Mouse (Mus musculus): ENCODE results near the gene Gjc1.

DNA sequence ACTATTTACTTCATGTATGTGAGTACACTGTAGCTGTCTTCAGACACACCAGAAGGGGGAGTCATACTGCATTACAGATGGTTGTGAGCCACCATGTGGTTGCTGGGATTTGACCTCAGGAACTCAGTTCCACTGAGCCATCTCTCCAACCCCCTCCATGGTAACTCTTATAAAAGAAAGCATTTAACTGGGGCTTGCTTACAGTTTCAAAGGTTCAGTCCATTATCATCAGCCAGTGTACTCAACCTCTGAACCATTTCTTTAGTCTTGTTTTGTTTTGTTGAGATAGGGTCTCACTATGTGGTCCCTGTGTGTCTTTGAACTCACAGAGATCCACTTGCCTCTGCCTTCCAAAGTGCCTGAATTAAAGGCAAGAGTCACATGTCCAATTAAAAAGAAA is 4.6 kb downstream of the Gjc1 start:
- TF ChIP-seq ZC3H11A (IDR thresholded peaks at IDR 0.05; ENCODE audit: borderline replicate concordance, low read depth, low read length), result no peak
- TF ChIP-seq HCFC1 (IDR thresholded peaks at IDR 0.05; ENCODE audit: borderline replicate concordance, insufficient read depth, low read length), result no peak

All from ES-E14 (cell line).